Mouse (Mus musculus) kidney, adult 9 months (tissue): ENCODE results near the gene Lmnb2.
A peak's percentile ranks its signal among the peaks of the same experiment; 100 is the strongest.

Source experiments
- DNase-seq: peaks from one replicate; pipeline ENCODE4 v3.0.0; 2022

Gene Lmnb2

GRCm38 (mm10) chr10:80944231-80944630 lies 26.2 kb upstream of the Lmnb2 start:
- no peak for DNase-seq

GRCm38 (mm10) chr10:80943701-80944100 lies 25.7 kb upstream of the Lmnb2 start:
- no peak for DNase-seq

DNA sequence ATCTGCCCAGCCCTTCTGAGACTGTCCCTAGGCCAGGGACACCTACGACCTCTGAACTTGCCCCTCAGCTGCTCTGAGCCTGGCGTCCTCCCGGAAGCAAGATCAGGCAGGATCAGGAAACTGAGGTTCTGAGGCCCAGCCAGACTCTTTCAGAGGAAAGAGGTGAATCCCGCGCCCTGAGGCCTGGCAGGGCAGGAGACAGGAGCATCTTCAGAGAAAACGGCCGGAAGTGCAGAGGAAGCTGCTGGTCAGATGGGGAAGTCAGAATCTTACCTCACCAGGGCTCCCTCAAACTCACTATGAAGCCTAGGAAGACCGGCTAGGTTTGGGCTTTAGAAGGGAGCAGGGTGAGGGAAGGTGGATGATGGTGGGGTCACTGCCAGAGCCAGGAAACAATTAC lies 24.9 kb upstream of the Lmnb2 start:
- no peak for DNase-seq

- DNase-seq, result no peak
Observed at GRCm38 (mm10) chr10:80940988-80941347, 22.9 kb upstream of the Lmnb2 start.

DNA sequence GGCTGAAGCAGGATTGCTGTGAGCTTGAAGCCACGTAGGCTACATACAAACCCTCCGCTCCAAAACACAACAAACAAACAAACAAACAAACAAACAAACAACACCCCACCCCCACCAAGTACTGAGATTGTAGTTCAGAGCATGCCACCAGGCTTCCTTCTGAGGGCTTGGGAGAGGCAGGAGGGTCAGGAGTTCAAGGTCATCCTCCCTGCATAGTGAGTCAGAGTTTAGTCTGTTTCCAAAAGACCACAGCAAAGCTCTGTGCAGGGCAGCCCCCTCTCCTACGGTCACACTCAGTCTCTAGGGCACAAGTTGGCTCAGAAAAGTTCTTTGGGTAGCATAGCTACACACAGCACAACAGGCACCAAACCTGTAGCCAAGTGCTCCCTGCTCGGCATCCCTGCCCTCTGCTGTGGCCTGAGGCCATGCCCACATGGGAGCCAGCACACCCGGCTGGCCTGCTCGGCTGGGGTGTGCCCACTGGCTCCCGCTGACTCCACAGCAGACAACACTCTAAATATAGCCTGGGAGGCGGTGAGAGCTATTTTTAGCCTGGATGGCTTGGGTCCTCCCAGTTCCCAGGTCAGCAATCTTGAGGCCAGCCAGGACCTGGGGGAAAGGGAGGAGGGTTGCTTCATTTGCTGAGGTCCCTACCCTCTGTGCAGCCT lies 22.4 kb upstream of the Lmnb2 start:
- DNase-seq, result peak; percentile 91

DNA sequence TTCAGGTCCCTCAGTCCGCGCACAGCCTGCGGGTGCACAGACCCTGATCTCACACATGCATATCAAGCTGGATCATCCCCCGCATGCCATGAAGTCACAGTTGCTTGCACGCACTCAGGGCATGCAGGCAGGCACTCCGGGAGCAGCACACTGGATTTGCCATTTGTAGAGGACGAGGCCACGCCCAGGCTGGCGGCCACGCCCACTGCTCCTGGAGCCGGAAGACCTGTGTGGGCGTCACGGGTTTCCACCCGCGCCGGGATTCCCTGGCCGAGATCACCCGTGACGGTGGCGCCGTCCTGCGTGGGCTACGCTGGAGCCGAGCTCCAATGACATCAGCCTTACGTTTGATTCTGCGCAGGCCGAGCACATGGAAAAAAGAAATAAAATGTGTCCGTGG lies 21.6 kb upstream of the Lmnb2 start:
- DNase-seq, result peak; percentile 91

DNA sequence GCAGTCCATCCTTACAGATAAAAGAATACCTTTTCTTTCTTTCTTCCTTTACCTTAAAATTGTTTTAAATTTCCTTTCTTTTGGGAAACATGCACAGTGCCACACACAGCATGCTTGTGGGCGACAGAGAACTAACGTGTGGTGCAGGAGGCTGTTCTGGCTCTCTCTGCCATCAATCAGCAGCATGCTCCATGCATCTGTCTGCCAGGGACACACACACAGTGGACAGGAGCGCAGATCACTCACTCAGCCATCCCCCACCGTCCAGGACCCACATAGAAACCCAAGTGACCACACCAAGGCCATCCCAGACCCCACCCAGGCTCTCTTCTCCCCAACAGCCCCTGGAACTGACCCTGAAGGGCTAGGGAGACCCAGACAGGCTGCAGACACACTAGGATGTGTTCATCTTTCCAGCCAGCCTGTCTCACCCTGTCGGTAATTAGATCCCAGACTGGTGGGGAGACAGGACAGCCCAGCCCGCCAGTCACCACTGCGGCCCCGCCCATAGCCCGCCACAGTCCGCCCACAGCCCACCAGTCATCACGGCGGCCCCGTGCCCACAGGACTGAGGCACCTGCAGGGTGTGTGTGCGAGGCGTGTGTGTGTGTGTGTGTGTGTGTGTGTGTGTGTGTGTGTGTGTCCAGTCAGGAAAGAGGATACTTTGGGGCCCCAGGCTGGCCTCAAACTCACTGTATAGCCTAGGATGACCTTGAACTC lies 20.9 kb upstream of the Lmnb2 start:
- no peak for DNase-seq

- DNase-seq, result peak; percentile 82
Observed at GRCm38 (mm10) chr10:80937646-80938045, 19.6 kb upstream of the Lmnb2 start.

DNA sequence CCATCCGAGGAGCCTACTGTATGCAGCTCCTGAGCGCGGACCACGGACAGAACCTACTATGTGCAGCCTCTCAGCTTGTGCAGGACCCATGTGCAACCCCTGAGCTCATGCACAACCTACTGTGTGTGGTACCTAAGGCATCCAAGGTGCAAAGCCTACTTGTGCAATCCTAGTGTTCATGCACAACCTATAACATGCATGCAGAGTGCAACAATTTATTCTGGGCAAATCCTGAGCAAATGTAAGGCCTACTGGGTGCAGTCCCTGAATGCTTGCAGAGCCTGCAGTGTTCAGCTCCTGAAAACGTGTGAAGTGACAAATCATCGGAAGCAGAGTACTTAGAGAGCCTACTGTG lies 18.7 kb upstream of the Lmnb2 start:
- no peak for DNase-seq

DNA sequence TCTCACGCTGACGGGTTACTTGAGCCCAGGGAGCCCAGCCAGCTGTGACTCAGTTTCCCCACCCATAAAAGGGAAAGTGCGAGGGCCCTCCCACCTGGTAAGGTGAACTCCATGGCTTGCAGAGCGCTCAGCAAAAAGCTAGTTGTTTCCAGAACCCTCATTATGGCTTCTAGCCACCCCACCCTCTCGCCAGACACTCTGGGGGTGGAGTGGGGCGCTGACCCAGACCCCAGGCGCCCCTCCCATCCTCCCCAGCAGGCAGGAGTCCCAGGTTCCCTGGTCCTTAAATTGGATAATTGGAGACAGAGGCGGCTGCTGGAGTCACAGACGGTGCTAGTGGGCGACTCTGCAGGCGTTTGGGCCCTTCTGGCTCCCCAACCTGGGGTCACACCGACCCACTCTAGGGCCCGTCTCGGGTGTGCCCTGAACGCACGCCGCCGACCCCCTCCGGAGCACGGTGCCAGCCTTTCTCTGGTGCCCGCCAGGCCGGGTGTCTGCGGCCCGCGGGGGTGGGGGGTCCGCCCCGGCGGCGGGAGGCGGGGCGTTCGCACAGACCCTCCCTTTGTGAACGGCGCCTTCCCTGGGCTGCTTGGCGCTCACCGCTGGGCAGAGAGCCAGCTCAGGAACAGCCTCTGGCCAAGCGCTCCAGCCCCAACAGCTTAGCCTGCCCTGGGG lies 18.2 kb upstream of the Lmnb2 start:
- peak; percentile 68 for DNase-seq

GRCm38 (mm10) chr10:80935698-80936097 lies 17.7 kb upstream of the Lmnb2 start:
- DNase-seq, result no peak

DNA sequence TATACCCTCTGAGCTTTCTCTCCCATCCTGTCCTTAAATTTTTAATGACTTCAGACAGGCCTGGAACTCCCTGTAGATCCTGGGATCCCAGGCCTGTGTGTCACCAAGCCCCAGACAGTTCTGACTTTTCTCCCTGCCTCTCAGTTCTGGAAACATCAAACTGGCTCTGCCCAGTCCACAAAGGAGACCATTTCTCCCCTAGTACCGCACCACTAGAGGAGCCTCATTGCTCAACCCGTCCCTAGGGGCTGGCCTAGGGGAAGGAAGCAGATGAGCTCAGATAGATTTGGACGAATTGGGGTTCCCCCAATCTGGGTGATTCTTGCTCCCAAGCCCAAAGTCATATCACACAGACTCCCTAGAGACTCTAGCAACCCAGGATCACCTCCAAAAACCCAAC lies 17.2 kb upstream of the Lmnb2 start:
- DNase-seq, result no peak

GRCm38 (mm10) chr10:80934136-80934985 lies 16.3 kb upstream of the Lmnb2 start:
- no peak for DNase-seq

- DNase-seq, result no peak
Observed at GRCm38 (mm10) chr10:80933421-80933979, 15.5 kb upstream of the Lmnb2 start.

GRCm38 (mm10) chr10:80932700-80933420 lies 14.8 kb upstream of the Lmnb2 start:
- DNase-seq, result no peak

DNA sequence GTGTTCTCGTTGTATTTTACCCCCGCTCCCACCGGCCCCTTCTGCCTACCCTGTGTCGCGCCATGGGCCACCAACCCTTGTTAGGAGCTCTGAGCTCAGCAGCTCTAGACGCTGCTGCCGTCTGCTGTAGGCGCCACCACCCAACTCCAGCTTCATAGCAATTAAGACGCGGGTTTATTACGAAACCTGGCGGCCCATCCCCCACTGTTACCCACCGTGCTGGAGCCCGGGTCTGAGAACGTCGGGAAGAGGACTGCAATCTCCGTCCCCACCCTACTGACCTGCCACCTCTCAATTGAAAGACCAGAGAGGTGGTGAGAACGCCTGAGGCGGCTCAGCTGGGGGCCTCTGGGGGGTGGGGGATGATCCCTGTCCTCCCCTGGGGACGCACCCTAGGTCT lies 14.2 kb upstream of the Lmnb2 start:
- no peak for DNase-seq

- no peak for DNase-seq
Observed at GRCm38 (mm10) chr10:80931695-80932094, 13.7 kb upstream of the Lmnb2 start.

GRCm38 (mm10) chr10:80931153-80931671 lies 13.2 kb upstream of the Lmnb2 start:
- DNase-seq, result peak; percentile 54

GRCm38 (mm10) chr10:80930361-80931152 lies 12.5 kb upstream of the Lmnb2 start:
- no peak for DNase-seq

DNA sequence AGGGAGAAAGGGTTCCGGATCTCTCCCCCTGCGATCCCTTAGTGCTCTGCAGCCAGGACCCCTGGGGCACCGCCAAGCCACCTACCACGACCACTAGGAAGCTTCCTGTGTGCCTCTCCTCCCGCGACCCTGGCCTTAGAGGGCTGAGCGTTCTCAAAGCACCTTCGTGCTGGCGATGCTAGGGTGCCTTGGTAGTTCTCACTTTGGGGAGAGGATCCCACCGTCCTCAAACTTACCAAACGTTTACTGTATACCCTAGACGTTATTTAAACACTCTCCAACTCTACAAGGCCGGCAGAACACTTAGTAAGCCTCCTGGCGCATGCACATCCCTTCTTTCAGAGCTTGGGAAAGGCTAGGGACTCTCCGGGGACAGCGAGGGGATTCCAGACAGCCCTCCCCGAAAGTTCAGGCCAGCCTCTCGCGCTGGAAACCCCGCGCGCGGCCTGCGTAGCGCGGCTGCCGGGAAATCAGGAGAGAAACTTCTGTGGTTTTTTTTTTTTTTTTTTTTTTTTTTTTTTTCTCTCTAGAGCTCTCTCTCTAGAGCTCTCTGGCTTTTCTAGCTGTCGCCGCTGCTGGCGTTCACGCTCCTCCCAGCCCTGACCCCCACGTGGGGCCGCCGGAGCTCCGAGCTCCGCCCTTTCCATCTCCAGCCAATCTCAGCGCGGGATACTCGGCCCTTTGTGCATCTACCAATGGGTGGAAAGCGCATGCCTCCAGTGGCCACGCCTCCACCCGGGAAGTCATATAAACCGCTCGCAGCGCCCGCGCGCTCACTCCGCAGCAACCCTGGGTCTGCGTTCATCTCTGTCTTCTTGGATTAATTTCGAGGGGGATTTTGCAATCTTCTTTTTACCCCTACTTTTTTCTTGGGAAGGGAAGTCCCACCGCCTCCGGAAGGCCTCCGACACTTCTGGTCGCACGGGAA lies 11.5 kb upstream of the Lmnb2 start, which contains the start of gene Gadd45b:
TSS of gene Gadd45b (plus strand) at position 775 of the 928 bp plus-strand sequence.
- peak; percentile 99 for DNase-seq
